Mouse (Mus musculus) cortical plate, adult 2 months (tissue): Measurements from ENCODE around the gene Mgat4c.

Source experiments
- CTCF ChIP-seq: fragments of 200-500 bp; IDR thresholded peaks from 2 replicates; pipeline ENCODE4 v1.5.1; 2011; ENCODE audit warnings: mild to moderate bottlenecking, control low read depth, low read length; ENCODE audit not compliant: insufficient read depth; ENCODE audit errors: extremely low read depth
- POLR2A ChIP-seq: fragments of 200-500 bp; IDR thresholded peaks from 2 replicates; pipeline ENCODE4 v1.6.1; 2011; ENCODE audit warnings: mild to moderate bottlenecking, low read length, control low read depth; ENCODE audit not compliant: insufficient read depth; ENCODE audit errors: extremely low read depth

GRCm38 (mm10) chr10:101635266-101635665 lies 46.0 kb upstream of the Mgat4c start:
- TF ChIP-seq POLR2A = no peak
- TF ChIP-seq CTCF = no peak
